Mouse (Mus musculus): ENCODE data around the gene Prdm16. TPM values are rescaled to one million over a fixed set of nuclear protein-coding genes. Genes with fewer than 3 reads are reported as not detected.

The Prdm16 gene
- polyA plus RNA-seq, 1 experiment from 2014 or later = 87.1 TPM

GRCm38 (mm10) chr4:154471447-154472101, 165.1 kb downstream of the Prdm16 start:
- Histone ChIP-seq H3K27ac (replicated peaks; ENCODE audit: low read depth, low read length) (no peak overlapping the region), H3K9ac (ENCODE audit: low read length) (no peak overlapping the region), H3K9me3 (ENCODE audit: control insufficient read depth, low read length) (no peaks in the 10 kb centered on the region), H3K4me1 (ENCODE audit: control insufficient read depth, insufficient read depth, low read length) (peaks cover 47% of the 10 kb centered on the region), H3K4me3 (ENCODE audit: low read depth, low read length) (no peak overlapping the region), H3K36me3 (ENCODE audit: control insufficient read depth, insufficient read depth, low read length) (no peaks in the 10 kb centered on the region), H3K27me3 (ENCODE audit: control insufficient read depth, insufficient read depth, low read length) (no peaks in the 10 kb centered on the region), H3K4me2 (ENCODE audit: low read depth, severe bottlenecking) (no peak overlapping the region)
- WGBS = 8% methylated on average over 17 of the region's 17 CpGs
- DNase-seq (ENCODE audit: low spot score) (peak; percentile 40), ATAC-seq (ENCODE audit: insufficient number of reproducible peaks, low FRiP score, low TSS enrichment, low read depth) (no peak)

GRCm38 (mm10) chr4:154466305-154466704, 170.4 kb downstream of the Prdm16 start:
- Histone ChIP-seq H3K4me2 (ENCODE audit: low read depth, severe bottlenecking) (no peak overlapping the region), H3K4me3 (ENCODE audit: low read depth, low read length) (no peak overlapping the region), H3K36me3 (ENCODE audit: control insufficient read depth, insufficient read depth, low read length) (no peaks in the 10 kb centered on the region), H3K9ac (ENCODE audit: low read length) (no peak overlapping the region), H3K27me3 (ENCODE audit: control insufficient read depth, insufficient read depth, low read length) (no peaks in the 10 kb centered on the region), H3K4me1 (ENCODE audit: control insufficient read depth, insufficient read depth, low read length) (peaks cover 13% of the 10 kb centered on the region), H3K9me3 (ENCODE audit: control insufficient read depth, low read length) (no peaks in the 10 kb centered on the region), H3K27ac (replicated peaks; ENCODE audit: low read depth, low read length) (no peak overlapping the region)
- 39% methylated on average over 5 of the region's 5 CpGs for WGBS
- DNase-seq (ENCODE audit: low spot score) (peak; percentile 81), ATAC-seq (ENCODE audit: insufficient number of reproducible peaks, low FRiP score, low TSS enrichment, low read depth) (no peak)

- peaks cover 4% of the 10 kb centered on the region for H3K4me1 ChIP-seq (ENCODE audit: control insufficient read depth, insufficient read depth, low read length)
- H3K4me2 ChIP-seq (ENCODE audit: low read depth, severe bottlenecking) = no peak overlapping the region
- H3K9me3 ChIP-seq (ENCODE audit: control insufficient read depth, low read length) = no peaks in the 10 kb centered on the region
- no peak overlapping the region for H3K9ac ChIP-seq (ENCODE audit: low read length)
- DNase-seq (ENCODE audit: low spot score) (no peak), ATAC-seq (ENCODE audit: insufficient number of reproducible peaks, low FRiP score, low TSS enrichment, low read depth) (no peak)
- no peaks in the 10 kb centered on the region for H3K27me3 ChIP-seq (ENCODE audit: control insufficient read depth, insufficient read depth, low read length)
- H3K4me3 ChIP-seq (ENCODE audit: low read depth, low read length) = no peak overlapping the region
- H3K36me3 ChIP-seq (ENCODE audit: control insufficient read depth, insufficient read depth, low read length) = no peaks in the 10 kb centered on the region
- 82% methylated on average over 9 of the region's 9 CpGs for WGBS
- H3K27ac ChIP-seq (replicated peaks; ENCODE audit: low read depth, low read length) = no peak overlapping the region
These were observed 171.6 kb downstream of the Prdm16 start for GRCm38 (mm10) chr4:154465123-154465522.

- no peak overlapping the region for H3K27ac ChIP-seq (replicated peaks; ENCODE audit: low read depth, low read length)
- ATAC-seq (ENCODE audit: insufficient number of reproducible peaks, low FRiP score, low TSS enrichment, low read depth) (no peak), DNase-seq (ENCODE audit: low spot score) (no peak)
- H3K4me1 ChIP-seq (ENCODE audit: control insufficient read depth, insufficient read depth, low read length) = 0 out of 2 replicates have a peak, but pooled peaks cover 5% of the 10 kb centered on the region
- no peaks in the 10 kb centered on the region for H3K36me3 ChIP-seq (ENCODE audit: control insufficient read depth, insufficient read depth, low read length)
- H3K4me2 ChIP-seq (ENCODE audit: low read depth, severe bottlenecking) = no peak overlapping the region
- H3K9ac ChIP-seq (ENCODE audit: low read length) = no peak overlapping the region
- WGBS = 44% methylated on average over 13 of the region's 13 CpGs
- no peaks in the 10 kb centered on the region for H3K9me3 ChIP-seq (ENCODE audit: control insufficient read depth, low read length)
- H3K4me3 ChIP-seq (ENCODE audit: low read depth, low read length) = no peak overlapping the region
- H3K27me3 ChIP-seq (ENCODE audit: control insufficient read depth, insufficient read depth, low read length) = no peaks in the 10 kb centered on the region
These were observed 176.7 kb downstream of the Prdm16 start for GRCm38 (mm10) chr4:154460021-154460420.

- Histone ChIP-seq H3K27ac (replicated peaks; ENCODE audit: low read depth, low read length) (no peak overlapping the region), H3K36me3 (ENCODE audit: control insufficient read depth, insufficient read depth, low read length) (no peaks in the 10 kb centered on the region), H3K4me3 (ENCODE audit: low read depth, low read length) (no peak overlapping the region), H3K27me3 (ENCODE audit: control insufficient read depth, insufficient read depth, low read length) (no peaks in the 10 kb centered on the region), H3K4me2 (ENCODE audit: low read depth, severe bottlenecking) (no peak overlapping the region), H3K9me3 (ENCODE audit: control insufficient read depth, low read length) (no peaks in the 10 kb centered on the region), H3K9ac (ENCODE audit: low read length) (no peak overlapping the region), H3K4me1 (ENCODE audit: control insufficient read depth, insufficient read depth, low read length) (peaks cover 9% of the 10 kb centered on the region; the same call in 1 of the 2 replicates)
- ATAC-seq (ENCODE audit: insufficient number of reproducible peaks, low FRiP score, low TSS enrichment, low read depth) (no peak), DNase-seq (ENCODE audit: low spot score) (no peak)
- WGBS = 85% methylated on average over 3 of the region's 3 CpGs
These were observed 178.9 kb downstream of the Prdm16 start for GRCm38 (mm10) chr4:154457756-154458155.

- ATAC-seq (ENCODE audit: insufficient number of reproducible peaks, low FRiP score, low TSS enrichment, low read depth) (no peak), DNase-seq (ENCODE audit: low spot score) (no peak)
- Histone ChIP-seq H3K36me3 (ENCODE audit: control insufficient read depth, insufficient read depth, low read length) (no peaks in the 10 kb centered on the region), H3K4me2 (ENCODE audit: low read depth, severe bottlenecking) (no peak overlapping the region), H3K27ac (replicated peaks; ENCODE audit: low read depth, low read length) (no peak overlapping the region), H3K9me3 (ENCODE audit: control insufficient read depth, low read length) (no peaks in the 10 kb centered on the region), H3K27me3 (ENCODE audit: control insufficient read depth, insufficient read depth, low read length) (no peaks in the 10 kb centered on the region), H3K4me1 (ENCODE audit: control insufficient read depth, insufficient read depth, low read length) (peaks cover 15% of the 10 kb centered on the region; the same call in 1 of the 2 replicates), H3K4me3 (ENCODE audit: low read depth, low read length) (no peak overlapping the region), H3K9ac (ENCODE audit: low read length) (no peak overlapping the region)
- WGBS = 50% methylated on average over 11 of the region's 11 CpGs
These were observed 180.3 kb downstream of the Prdm16 start for GRCm38 (mm10) chr4:154456265-154456822.

GRCm38 (mm10) chr4:154450441-154450840, 186.2 kb downstream of the Prdm16 start:
- H3K4me1 ChIP-seq (ENCODE audit: control insufficient read depth, insufficient read depth, low read length) = peaks cover 29% of the 10 kb centered on the region
- no peak for ATAC-seq (ENCODE audit: insufficient number of reproducible peaks, low FRiP score, low TSS enrichment, low read depth)
- no peak overlapping the region for H3K27ac ChIP-seq (replicated peaks; ENCODE audit: low read depth, low read length)
- 92% methylated on average over 9 of the region's 9 CpGs for WGBS
- H3K27me3 ChIP-seq (ENCODE audit: control insufficient read depth, insufficient read depth, low read length) = no peaks in the 10 kb centered on the region
- no peak for DNase-seq (ENCODE audit: low spot score)
- H3K9me3 ChIP-seq (ENCODE audit: control insufficient read depth, low read length) = no peaks in the 10 kb centered on the region
- H3K9ac ChIP-seq (ENCODE audit: low read length) = no peak overlapping the region
- H3K4me2 ChIP-seq (ENCODE audit: low read depth, severe bottlenecking) = no peak overlapping the region
- peaks cover 3% of the 10 kb centered on the region; the same call in 1 of the 2 replicates for H3K36me3 ChIP-seq (ENCODE audit: control insufficient read depth, insufficient read depth, low read length)
- no peak overlapping the region for H3K4me3 ChIP-seq (ENCODE audit: low read depth, low read length)

GRCm38 (mm10) chr4:154450036-154450435, 186.6 kb downstream of the Prdm16 start:
- no peak for ATAC-seq (ENCODE audit: insufficient number of reproducible peaks, low FRiP score, low TSS enrichment, low read depth)
- no peaks in the 10 kb centered on the region for H3K27me3 ChIP-seq (ENCODE audit: control insufficient read depth, insufficient read depth, low read length)

More at GRCm38 (mm10) chr4:154450036-154450435, 186.6 kb downstream of the Prdm16 start:
- Histone ChIP-seq H3K4me1 (ENCODE audit: control insufficient read depth, insufficient read depth, low read length) (peaks cover 29% of the 10 kb centered on the region), H3K9me3 (ENCODE audit: control insufficient read depth, low read length) (no peaks in the 10 kb centered on the region), H3K36me3 (ENCODE audit: control insufficient read depth, insufficient read depth, low read length) (peaks cover 3% of the 10 kb centered on the region; the same call in 1 of the 2 replicates), H3K4me2 (ENCODE audit: low read depth, severe bottlenecking) (no peak overlapping the region), H3K9ac (ENCODE audit: low read length) (no peak overlapping the region), H3K4me3 (ENCODE audit: low read depth, low read length) (no peak overlapping the region), H3K27ac (replicated peaks; ENCODE audit: low read depth, low read length) (no peak overlapping the region)
- WGBS = 67% methylated on average over 4 of the region's 4 CpGs
- DNase-seq (ENCODE audit: low spot score) = no peak

Measured in limb, embryonic 11.5 days (tissue).